Mouse (Mus musculus) heart, postnatal 4 days (tissue): ENCODE measurements at regions not wholly inside any gene's neighbourhood (a gene's known extent, or its start where the extent isn't known, plus 50 kb on each side); places are given as distances from the start of the nearest gene placed in this dataset.
"Not testable (repeated sequence)": the region's sequence is repeated elsewhere in the genome, so short reads cannot be mapped to it uniquely, and the experiment has no call there.

Experiments
- DNase-seq: peaks from one replicate; pipeline ENCODE4 v3.0.0; 2021

- DNase-seq: no peak
These were observed 70.7 kb downstream of the Sult3a2 start for GRCm38 (mm10) chr10:33715701-33716250.

GRCm38 (mm10) chr10:33708656-33709055, 77.8 kb downstream of the Sult3a2 start:
- DNase-seq: not testable (repeated sequence)

- DNase-seq: not testable (repeated sequence)
These were observed 79.7 kb upstream of the Clvs2 start for GRCm38 (mm10) chr10:33704245-33704644.

DNA sequence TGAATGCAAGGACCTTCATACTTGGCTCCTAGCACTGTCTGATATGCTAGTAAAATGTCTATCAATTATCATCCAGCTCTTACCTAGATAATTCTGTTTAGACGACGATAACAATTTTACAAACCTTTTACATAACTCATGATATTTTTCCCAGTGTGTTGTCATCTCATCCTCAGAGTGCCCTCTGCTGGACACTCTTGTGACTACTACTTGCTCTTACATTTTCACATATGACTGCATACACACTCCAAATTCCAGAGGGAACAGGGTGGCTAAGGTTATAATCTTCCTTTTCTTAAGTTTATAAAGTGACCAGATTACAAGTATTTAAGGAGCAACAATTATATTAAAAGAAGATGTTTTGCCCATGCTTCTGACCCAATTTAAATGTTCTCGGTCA, 78.9 kb upstream of the Clvs2 start:
- DNase-seq: peak; percentile 41
